Mouse (Mus musculus) ES-Bruce4 (cell line): Measurements from ENCODE around the gene Sohlh2. TPM values are rescaled to one million over a fixed set of nuclear protein-coding genes. Genes with fewer than 3 reads are reported as not detected.

Source experiments
- H3K27ac ChIP-seq: 2 replicates; pipeline ENCODE4 v1.5.1; 2012; ENCODE audit warnings: low read length, inconsistent platforms; ENCODE audit not compliant: insufficient read depth
- H3K27me3 ChIP-seq: 2 replicates; pipeline ENCODE4 v1.6.1; 2012; ENCODE audit warnings: mild to moderate bottlenecking, low read length, inconsistent platforms; ENCODE audit not compliant: control insufficient read depth, poor library complexity, insufficient read depth, severe bottlenecking
- H3K36me3 ChIP-seq: 2 replicates; pipeline ENCODE4 v1.6.1; 2012; ENCODE audit warnings: inconsistent platforms, mild to moderate bottlenecking, low read length, moderate library complexity; ENCODE audit not compliant: control insufficient read depth, poor library complexity, insufficient read depth, severe bottlenecking
- H3K4me1 ChIP-seq: one replicate; pipeline ENCODE4 v1.8.1; 2011; ENCODE audit warnings: low read length; ENCODE audit not compliant: control insufficient read depth, insufficient read depth
- H3K4me3 ChIP-seq: 2 replicates; pipeline ENCODE4 v1.5.1; 2011; ENCODE audit warnings: low read depth, mild to moderate bottlenecking, low read length
- H3K9ac ChIP-seq: 2 replicates; pipeline ENCODE4 v1.6.1; 2012; ENCODE audit warnings: low read depth, mild to moderate bottlenecking, inconsistent platforms; ENCODE audit not compliant: poor library complexity, severe bottlenecking
- H3K9me3 ChIP-seq: replicated peaks from 2 replicates; pipeline ENCODE4 v1.6.1; 2012; ENCODE audit warnings: mild to moderate bottlenecking, low read length, inconsistent platforms; ENCODE audit not compliant: control insufficient read depth, poor library complexity, insufficient read depth, severe bottlenecking
- CTCF ChIP-seq: IDR thresholded peaks from one replicate; pipeline ENCODE4 v1.8.1; 2011; ENCODE audit warnings: low read depth, low read length
- EP300 ChIP-seq: IDR thresholded peaks from 2 replicates; pipeline ENCODE4 v1.6.1; 2011; ENCODE audit warnings: low read depth, low read length; ENCODE audit not compliant: insufficient read depth
- POLR2A ChIP-seq: IDR thresholded peaks from one replicate; pipeline ENCODE4 v1.8.1; 2011; ENCODE audit warnings: low read length; ENCODE audit not compliant: insufficient read depth
- polyA plus RNA-seq: library from polyadenylated mRNA; stranded (reverse); fragments of >200 nt; gene quantifications from 2 replicates; pipeline ENCODE4 v1.2.4, GENCODE M21; 2011; ENCODE audit warnings: low read depth; ENCODE audit not compliant: missing spikeins, insufficient read depth, insufficient read length

Sohlh2 gene
- polyA plus RNA-seq, 1 experiment = 3.8 TPM

DNA sequence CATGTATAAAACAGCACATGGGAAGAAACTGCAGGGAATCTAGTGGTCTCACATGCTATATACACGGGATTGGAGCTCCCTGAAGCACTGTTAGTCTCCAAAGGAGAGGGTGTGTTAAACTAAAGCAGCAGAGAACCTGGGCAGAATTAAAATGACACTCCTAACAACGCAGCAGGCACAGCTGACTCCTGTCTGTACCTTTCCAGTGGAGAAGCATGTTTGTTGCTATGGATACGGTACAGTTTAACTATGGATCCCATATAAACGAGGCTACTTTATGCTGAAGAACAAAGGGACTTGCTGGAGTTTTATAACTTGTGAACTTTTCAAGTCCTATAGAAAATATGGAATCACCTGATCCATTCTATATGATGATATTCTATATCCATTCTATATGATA is 18.3 kb upstream of the Sohlh2 start:
- Histone ChIP-seq H3K9me3 (no peaks in the 10 kb centered on the region), H3K4me3 (no peak overlapping the region), H3K27me3 (no peaks in the 10 kb centered on the region), H3K36me3 (no peaks in the 10 kb centered on the region), H3K4me1 (no peaks in the 10 kb centered on the region), H3K27ac (no peak overlapping the region), H3K9ac (no peak overlapping the region)
- TF ChIP-seq CTCF (no peak), EP300 (no peak), POLR2A (no peak)

DNA sequence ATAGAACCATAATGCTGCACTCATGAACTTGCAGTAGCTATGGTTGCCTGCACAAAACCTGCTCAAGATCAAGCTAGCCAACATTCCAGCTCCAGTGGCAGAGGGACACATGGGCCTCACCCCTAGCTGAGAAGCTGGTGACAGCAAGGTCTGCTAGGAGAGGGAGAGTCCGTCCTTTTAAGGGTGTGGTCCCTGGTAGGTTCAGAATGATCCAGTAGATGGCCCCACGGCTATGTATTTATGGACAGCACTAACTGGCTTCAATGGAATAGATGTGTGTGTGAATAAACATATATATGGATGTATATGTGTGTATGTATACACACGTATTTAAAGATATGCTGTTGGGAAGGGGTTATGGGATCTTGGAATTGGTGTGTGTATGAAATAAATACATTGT is 9.3 kb upstream of the Sohlh2 start:
- no peaks in the 10 kb centered on the region for H3K27me3 ChIP-seq
- H3K9ac ChIP-seq = no peak overlapping the region
- H3K36me3 ChIP-seq = no peaks in the 10 kb centered on the region
- H3K4me1 ChIP-seq = no peaks in the 10 kb centered on the region
- TF ChIP-seq EP300 (no peak), POLR2A (no peak), CTCF (no peak)
- H3K9me3 ChIP-seq = no peaks in the 10 kb centered on the region
- H3K27ac ChIP-seq = no peak overlapping the region
- no peak overlapping the region for H3K4me3 ChIP-seq

DNA sequence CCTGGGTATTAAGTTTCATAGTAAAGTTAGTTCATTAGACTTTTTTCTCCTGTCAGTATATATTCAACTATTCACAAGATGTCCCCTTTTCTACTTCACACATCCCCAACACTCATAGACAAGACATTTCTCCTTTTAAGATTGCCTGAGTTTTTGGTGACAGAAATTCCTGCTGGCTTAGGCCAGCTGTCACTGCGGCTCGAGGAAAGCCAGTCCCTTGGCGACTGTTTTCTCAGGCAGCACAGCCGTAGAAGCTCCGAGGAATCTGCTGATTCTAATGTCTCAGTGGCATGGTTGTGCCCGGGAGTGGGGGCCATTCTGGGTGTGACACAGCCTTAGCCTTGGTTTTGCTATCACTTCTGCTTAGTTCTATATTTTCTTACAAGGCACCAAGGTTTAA is 4.6 kb upstream of the Sohlh2 start:
- no peaks in the 10 kb centered on the region for H3K36me3 ChIP-seq
- H3K27me3 ChIP-seq = no peaks in the 10 kb centered on the region
- no peak overlapping the region for H3K9ac ChIP-seq
- no peak for TF ChIP-seq EP300
- no peak for TF ChIP-seq CTCF
- TF ChIP-seq POLR2A = no peak
- H3K4me3 ChIP-seq = no peak overlapping the region
- no peaks in the 10 kb centered on the region for H3K4me1 ChIP-seq
- no peaks in the 10 kb centered on the region for H3K9me3 ChIP-seq
- no peak overlapping the region for H3K27ac ChIP-seq

DNA sequence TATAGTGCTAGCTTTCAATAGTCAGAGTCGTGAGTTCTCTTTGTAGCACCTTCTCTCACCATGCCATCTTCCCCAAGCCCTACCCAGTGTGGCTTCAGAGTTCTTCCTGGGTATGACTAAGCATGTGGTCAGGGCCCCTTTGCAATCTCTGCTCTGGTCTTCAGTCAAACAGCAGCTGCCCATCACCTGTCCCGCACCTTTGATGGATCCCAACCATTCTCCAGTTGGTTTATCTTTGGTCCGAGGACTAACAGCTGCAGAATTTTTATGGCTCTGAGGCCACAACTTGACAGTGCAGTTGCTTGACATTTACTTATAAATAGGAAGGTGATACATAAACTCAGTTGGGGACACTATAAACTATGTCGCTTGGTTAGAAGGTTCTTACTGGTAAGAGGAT is 9.8 kb downstream of the Sohlh2 start:
- Histone ChIP-seq H3K4me3 (no peak overlapping the region), H3K27ac (no peak overlapping the region), H3K36me3 (no peaks in the 10 kb centered on the region), H3K9me3 (no peaks in the 10 kb centered on the region), H3K9ac (no peak overlapping the region), H3K4me1 (no peaks in the 10 kb centered on the region), H3K27me3 (no peaks in the 10 kb centered on the region)
- TF ChIP-seq EP300 = no peak
- no peak for TF ChIP-seq CTCF
- TF ChIP-seq POLR2A = no peak

DNA sequence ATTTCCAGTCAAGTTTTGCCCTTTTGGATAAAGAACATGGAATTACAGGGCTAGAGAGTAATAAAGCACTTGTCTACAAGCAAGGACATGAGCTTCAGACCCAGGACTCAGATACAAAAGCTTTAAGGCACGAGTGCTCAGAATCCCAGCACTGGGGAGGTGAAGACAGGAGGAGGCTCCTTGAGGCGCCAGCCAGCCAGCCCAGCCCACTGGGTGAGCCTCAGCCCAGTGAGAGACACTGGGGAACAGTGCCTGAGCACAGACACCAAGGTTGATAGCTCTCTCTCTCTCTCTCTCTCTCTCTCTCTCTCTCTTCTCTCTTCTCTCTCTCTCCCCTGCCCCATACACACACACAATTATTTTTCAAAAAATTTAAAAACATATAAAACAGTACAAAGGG is 11.5 kb downstream of the Sohlh2 start:
- no peak overlapping the region for H3K4me3 ChIP-seq
- no peaks in the 10 kb centered on the region for H3K9me3 ChIP-seq
- H3K27me3 ChIP-seq = no peaks in the 10 kb centered on the region
- no peaks in the 10 kb centered on the region for H3K36me3 ChIP-seq
- no peaks in the 10 kb centered on the region for H3K4me1 ChIP-seq
- TF ChIP-seq EP300 (no peak), CTCF (no peak), POLR2A (no peak)
- no peak overlapping the region for H3K9ac ChIP-seq
- H3K27ac ChIP-seq = no peak overlapping the region

DNA sequence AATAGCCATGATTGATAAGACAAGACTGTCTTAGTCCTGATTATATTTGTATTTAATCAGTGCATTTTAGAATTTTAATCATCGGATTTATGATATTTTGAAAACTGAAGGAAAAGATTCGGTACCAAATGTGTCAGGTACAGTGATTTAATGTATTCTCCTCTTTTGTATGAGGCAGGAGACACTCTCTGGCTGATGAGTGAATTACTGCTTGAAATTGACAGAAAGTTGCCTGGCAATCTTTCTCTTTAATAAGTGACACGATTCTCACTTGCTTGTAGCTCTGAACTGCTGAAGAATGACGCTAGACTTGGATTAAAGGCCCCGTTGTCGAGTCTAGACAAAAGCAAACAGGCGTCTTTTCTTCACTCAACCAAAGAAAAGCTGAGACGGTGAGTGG is 13.0 kb downstream of the Sohlh2 start:
- Histone ChIP-seq H3K36me3 (no peaks in the 10 kb centered on the region), H3K27ac (no peak overlapping the region), H3K4me3 (no peak overlapping the region), H3K4me1 (no peaks in the 10 kb centered on the region), H3K27me3 (no peaks in the 10 kb centered on the region), H3K9me3 (no peaks in the 10 kb centered on the region), H3K9ac (no peak overlapping the region)
- TF ChIP-seq EP300 (no peak), CTCF (no peak), POLR2A (no peak)
